In the genomic region with DNA sequence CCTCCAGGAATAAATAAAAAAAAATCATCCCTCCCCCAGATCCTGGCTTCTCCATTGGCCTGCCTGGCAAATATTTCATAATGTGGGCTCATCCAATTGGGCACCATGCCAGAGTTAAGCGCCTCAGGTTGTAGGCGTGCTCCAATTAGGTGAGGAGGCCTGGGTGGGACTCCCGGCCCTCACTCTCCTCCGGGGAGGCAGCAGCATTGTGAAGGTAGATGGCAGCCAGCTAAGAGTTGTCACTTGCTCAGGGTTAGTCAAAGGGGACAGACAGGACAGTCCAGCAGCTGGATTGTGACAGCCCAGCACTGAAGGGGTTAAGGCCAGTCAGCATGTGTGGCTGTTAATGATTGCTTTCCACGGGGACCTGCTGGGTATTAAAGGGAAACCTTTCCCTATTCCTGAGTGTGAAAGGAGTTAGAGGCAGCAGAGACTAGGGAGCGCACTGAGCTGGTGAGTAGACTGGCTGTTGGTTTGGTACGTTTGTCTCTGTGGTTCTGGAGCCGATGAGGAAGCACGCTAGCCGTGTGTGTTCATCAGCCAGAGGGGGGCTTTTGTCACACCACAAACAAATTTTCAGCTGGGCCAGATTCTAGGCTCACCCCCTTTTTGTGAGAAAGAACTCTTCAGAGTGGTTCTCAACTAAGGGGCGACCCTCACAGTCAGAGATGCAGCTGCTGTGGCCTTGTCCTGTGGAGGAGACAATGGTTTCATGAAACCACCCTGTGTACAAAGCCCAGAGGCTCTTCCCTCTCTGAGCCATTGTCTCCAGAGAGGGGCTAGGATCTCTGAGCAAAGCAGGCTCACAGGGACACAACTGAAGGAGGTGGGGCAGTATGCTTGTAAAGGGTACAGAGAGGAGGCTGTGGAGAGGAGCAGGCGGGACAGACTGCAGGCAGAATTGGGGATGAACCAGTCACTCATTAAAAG, we compare ENCODE assay signal across 8 mouse cellular contexts.
DNase-seq lines count a peak whose midpoint lies in the region; ATAC-seq lines count a peak whose summit lies in the region.

No protein-coding gene starts in this region.

- H3K27me3 ChIP-seq in embryonic facial prominence, embryonic 12.5 days: peaks cover 8% of the 10 kb centered on the region; the same call in 1 of the 2 replicates
- H3K27me3 ChIP-seq in hindbrain, embryonic 14.5 days (ENCODE audit: control insufficient read depth, insufficient read depth, low read length): no peaks in the 10 kb centered on the region
- no peaks in the 10 kb centered on the region for H3K27me3 ChIP-seq in limb, embryonic 15.5 days
- no peaks in the 10 kb centered on the region for H3K27me3 ChIP-seq in midbrain, embryonic 16.5 days (ENCODE audit: control insufficient read depth, insufficient read depth, low read depth, low read length)

- ATAC-seq in embryonic facial prominence, embryonic 12.5 days (ENCODE audit: insufficient number of reproducible peaks, insufficient read depth, low FRiP score, low TSS enrichment): no peak
- peak; percentile 61; the same call in 1 of the 2 replicates for ATAC-seq in hindbrain, embryonic 14.5 days (ENCODE audit: low FRiP score)
- no peak for ATAC-seq in limb, embryonic 15.5 days (ENCODE audit: insufficient number of reproducible peaks, low FRiP score, low TSS enrichment, low read depth)
- ATAC-seq in midbrain, embryonic 16.5 days: peak; percentile 52

- WGBS in embryonic facial prominence, embryonic 12.5 days: 29% methylated on average over 12 of the region's 12 CpGs
- 11% methylated on average over 12 of the region's 12 CpGs for WGBS in hindbrain, embryonic 14.5 days
- 27% methylated on average over 12 of the region's 12 CpGs for WGBS in limb, embryonic 15.5 days
- 13% methylated on average over 12 of the region's 12 CpGs for WGBS in midbrain, embryonic 16.5 days

- 0 out of 2 replicates have a peak overlapping the region, but pooled peaks have one; percentile 9 for H3K4me3 ChIP-seq in embryonic facial prominence, embryonic 12.5 days
- peak overlapping the region; percentile 14; the same call in 1 of the 2 replicates for H3K4me3 ChIP-seq in hindbrain, embryonic 14.5 days (replicated peaks; ENCODE audit: low read length)
- H3K4me3 ChIP-seq in limb, embryonic 15.5 days: no peak overlapping the region
- no peak overlapping the region; the same call in 1 of the 2 replicates for H3K4me3 ChIP-seq in midbrain, embryonic 16.5 days (ENCODE audit: low read depth, low read length)

- no peak overlapping the region for H3K4me2 ChIP-seq in embryonic facial prominence, embryonic 12.5 days (replicated peaks)
- peak overlapping the region; percentile 40 for H3K4me2 ChIP-seq in hindbrain, embryonic 14.5 days (replicated peaks)
- H3K4me2 ChIP-seq in limb, embryonic 15.5 days: 0 out of 2 replicates have a peak overlapping the region, but pooled peaks have one; percentile 15
- peak overlapping the region; percentile 37 for H3K4me2 ChIP-seq in midbrain, embryonic 16.5 days (ENCODE audit: low read length)

- no peak overlapping the region; the same call in 1 of the 2 replicates for H3K9ac ChIP-seq in embryonic facial prominence, embryonic 12.5 days
- peak overlapping the region; percentile 34 for H3K9ac ChIP-seq in hindbrain, embryonic 14.5 days
- H3K9ac ChIP-seq in limb, embryonic 15.5 days: no peak overlapping the region
- H3K9ac ChIP-seq in midbrain, embryonic 16.5 days (ENCODE audit: low read depth, low read length): no peak overlapping the region

- H3K4me1 ChIP-seq in embryonic facial prominence, embryonic 12.5 days: peaks cover 11% of the 10 kb centered on the region
- H3K4me1 ChIP-seq in hindbrain, embryonic 14.5 days (replicated peaks; ENCODE audit: control insufficient read depth, insufficient read depth, low read length): peaks cover 34% of the 10 kb centered on the region
- peaks cover 32% of the 10 kb centered on the region for H3K4me1 ChIP-seq in limb, embryonic 15.5 days
- H3K4me1 ChIP-seq in midbrain, embryonic 16.5 days (ENCODE audit: control insufficient read depth, insufficient read depth, low read length): peaks cover 31% of the 10 kb centered on the region

- H3K27ac ChIP-seq in embryonic facial prominence, embryonic 12.5 days: no peak overlapping the region; the same call in 1 of the 2 replicates
- peak overlapping the region; percentile 77 for H3K27ac ChIP-seq in hindbrain, embryonic 14.5 days
- no peak overlapping the region for H3K27ac ChIP-seq in limb, embryonic 15.5 days
- H3K27ac ChIP-seq in midbrain, embryonic 16.5 days (ENCODE audit: low read length): peak overlapping the region; percentile 63

- H3K36me3 ChIP-seq in embryonic facial prominence, embryonic 12.5 days: no peaks in the 10 kb centered on the region
- no peaks in the 10 kb centered on the region for H3K36me3 ChIP-seq in hindbrain, embryonic 14.5 days (replicated peaks; ENCODE audit: control insufficient read depth, insufficient read depth)
- no peaks in the 10 kb centered on the region for H3K36me3 ChIP-seq in limb, embryonic 15.5 days
- H3K36me3 ChIP-seq in midbrain, embryonic 16.5 days (ENCODE audit: control insufficient read depth, insufficient read depth, low read length): no peaks in the 10 kb centered on the region

- no peaks in the 10 kb centered on the region for H3K9me3 ChIP-seq in embryonic facial prominence, embryonic 12.5 days
- H3K9me3 ChIP-seq in hindbrain, embryonic 14.5 days (ENCODE audit: control insufficient read depth, low read length): no peaks in the 10 kb centered on the region
- H3K9me3 ChIP-seq in limb, embryonic 15.5 days: no peaks in the 10 kb centered on the region
- no peaks in the 10 kb centered on the region for H3K9me3 ChIP-seq in midbrain, embryonic 16.5 days (replicated peaks; ENCODE audit: control insufficient read depth, low read length, poor library complexity, severe bottlenecking)

- DNase-seq in cerebellum, postnatal 10 days: peak; percentile 63 to 72
- no peak for DNase-seq in cerebellum, adult 8-10 months
- DNase-seq in hindbrain, embryonic 14.5 days (ENCODE audit: low spot score): no peak
- no peak for DNase-seq in gastrocnemius, postnatal 4 days (ENCODE audit: low spot score in 2 of 2)
- DNase-seq in gastrocnemius, adult 8-10 months (ENCODE audit: low spot score in 2 of 2): no peak

Comparison
In these comparisons a context has a peak if more than half of its experiments do, and no peak if none do; other contexts are left out.
1. DNase-seq: peak in cerebellum, postnatal 10 days (2 of 2); none in cerebellum, adult 8-10 months (single experiment), hindbrain, embryonic 14.5 days (single experiment), gastrocnemius, postnatal 4 days (0 of 2) and gastrocnemius, adult 8-10 months (0 of 2).
2. ATAC-seq: peak in hindbrain, embryonic 14.5 days (single experiment) and midbrain, embryonic 16.5 days (single experiment); none in embryonic facial prominence, embryonic 12.5 days (single experiment) and limb, embryonic 15.5 days (single experiment).
3. H3K27ac ChIP-seq: peak in hindbrain, embryonic 14.5 days (single experiment) and midbrain, embryonic 16.5 days (single experiment); none in embryonic facial prominence, embryonic 12.5 days (single experiment) and limb, embryonic 15.5 days (single experiment).
4. H3K4me3 ChIP-seq: peak in embryonic facial prominence, embryonic 12.5 days (single experiment) and hindbrain, embryonic 14.5 days (single experiment); none in limb, embryonic 15.5 days (single experiment) and midbrain, embryonic 16.5 days (single experiment).